Mouse (Mus musculus) B cell, adult 2 months (primary cell): ENCODE measurements around the gene Cenpm.

Source experiments
- DNase-seq, 2 experiments: peaks; one replicate each; pipeline ENCODE4 v3.0.0; 2022

Gene Cenpm

DNA sequence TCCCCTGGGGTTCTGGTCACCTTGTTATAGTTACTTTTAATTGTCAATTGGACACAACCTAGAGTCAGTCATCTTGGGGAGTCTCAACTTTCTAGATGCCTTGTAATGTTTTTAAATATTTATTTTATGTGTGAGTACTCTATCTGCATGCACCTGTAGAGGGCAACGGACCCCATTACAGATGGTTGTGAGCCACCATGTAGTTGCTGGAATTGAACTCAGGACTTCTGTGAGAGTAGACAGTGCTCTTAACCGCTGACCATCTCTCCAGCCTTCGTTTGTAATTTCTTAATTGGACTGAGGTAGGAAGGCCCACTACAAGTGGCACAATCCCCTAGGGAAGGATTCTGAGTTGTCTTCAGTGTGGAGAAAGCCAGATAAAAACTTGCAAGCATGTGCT is 1.2 kb downstream of the Cenpm start:
- DNase-seq, result no peak

DNA sequence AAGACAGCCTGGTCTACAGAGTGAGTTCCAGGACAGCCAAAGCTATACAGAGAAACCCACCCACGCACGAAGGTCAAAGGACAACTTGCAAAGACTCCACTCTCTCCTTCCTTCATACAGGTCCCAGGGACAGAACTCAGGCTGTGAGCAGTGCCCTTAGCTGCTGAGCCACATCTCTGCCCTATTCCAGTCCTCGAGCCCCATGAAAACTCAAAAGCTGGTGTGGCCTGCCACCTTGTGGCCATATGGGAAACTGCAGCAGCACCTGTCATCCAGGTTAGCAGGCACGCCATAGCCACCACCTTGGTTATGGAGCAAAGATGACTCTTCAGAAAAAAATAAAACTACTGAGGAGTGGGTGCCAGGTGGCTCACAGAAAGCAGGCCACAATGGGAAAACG is 8.0 kb downstream of the Cenpm start:
- peak; percentile 96 for DNase-seq

DNA sequence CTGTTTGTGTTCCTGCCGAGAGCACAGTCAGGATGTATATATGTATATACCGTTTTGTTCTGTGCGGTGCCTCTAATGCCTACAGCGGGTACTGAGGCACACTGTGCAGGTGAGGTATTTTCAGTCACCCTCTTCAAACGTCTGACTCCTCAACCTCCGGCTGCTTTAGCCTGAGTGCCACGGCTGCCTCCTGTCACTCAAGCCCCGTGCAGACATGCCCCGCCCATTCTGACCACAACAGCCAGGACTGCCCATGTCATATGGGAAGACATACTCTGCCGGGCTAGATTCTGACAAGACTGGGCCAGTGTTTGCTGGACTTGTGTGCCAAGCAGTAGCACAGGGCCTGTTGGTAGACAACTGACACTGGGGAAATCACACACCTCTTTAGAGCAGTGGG is 8.9 kb downstream of the Cenpm start:
- DNase-seq, result no peak

DNA sequence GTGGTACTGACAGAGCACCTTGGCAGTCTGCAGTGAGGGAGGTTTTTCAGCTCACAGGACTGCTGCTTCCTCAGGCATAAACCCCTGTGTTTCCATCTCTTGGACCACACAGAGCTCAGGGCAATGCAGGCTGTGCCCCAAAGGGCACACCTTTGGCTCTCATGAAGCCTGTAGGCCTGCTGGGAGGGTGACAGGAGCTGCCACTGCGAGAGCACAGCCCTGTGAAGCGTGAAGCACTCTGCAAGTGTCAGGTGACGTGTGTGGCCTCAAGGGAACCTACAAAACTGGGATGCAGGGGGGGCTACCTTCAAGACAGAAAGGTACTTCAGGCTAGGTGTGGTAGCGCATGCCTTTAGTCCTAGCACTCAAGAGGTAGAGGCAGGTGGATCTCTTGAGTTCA is 11.9 kb downstream of the Cenpm start:
- DNase-seq, result peak; percentile 63 to 66

DNA sequence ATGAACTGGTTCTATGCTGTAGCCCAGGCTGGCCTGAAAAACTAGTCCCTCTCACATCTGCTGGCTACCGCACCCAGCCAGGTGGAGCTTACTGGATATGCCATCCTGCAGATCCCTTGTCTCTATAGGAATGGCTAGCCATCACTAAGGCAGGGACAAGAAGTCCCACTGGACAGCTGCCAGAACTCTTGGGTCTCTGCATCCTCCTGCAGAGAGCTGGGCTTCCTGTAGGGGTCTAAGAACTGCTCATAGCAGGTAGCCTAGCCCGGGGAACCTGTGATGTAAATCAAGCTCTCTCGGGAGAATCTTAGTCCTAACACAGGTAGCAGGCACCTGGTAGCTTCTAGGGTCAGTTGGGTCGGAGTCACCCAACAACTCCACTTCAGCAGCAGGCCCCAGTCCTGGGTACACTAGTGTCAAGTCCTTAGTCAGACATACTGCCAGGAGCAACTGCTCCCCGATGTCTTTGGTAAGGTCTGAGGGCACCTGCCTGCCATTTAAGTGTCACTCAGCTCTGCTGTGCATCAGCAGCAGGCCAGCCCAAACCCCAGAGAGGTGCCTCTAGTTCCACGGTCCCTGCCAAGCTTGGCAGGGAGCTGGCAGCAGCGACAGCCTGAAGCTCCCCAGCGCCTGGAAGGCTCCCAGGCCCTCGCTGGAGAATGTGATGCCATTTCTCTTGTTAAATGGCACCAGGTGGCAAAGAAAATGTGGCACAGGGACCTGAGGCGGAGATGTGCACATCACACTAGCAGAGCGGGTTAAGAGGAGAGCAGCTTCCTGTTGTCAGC is 12.8 kb downstream of the Cenpm start:
- no peak for DNase-seq

DNA sequence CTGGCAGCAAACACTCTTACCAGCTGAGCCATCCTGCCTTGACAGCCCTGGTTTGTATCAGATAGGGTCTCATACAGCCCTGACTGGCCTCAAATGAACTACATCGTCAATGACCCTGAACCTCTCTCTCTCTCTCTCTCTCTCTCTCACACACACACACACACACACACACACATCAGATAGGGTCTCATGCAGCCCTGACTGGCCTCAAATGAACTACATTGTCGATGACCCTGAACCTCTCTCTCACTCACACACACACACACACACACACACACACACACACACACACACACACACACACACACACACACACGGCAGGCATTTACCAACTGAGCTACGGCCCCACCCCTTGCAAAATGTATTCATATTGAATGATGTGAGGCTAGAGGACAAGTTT is 13.4 kb downstream of the Cenpm start:
- DNase-seq, result no peak

DNA sequence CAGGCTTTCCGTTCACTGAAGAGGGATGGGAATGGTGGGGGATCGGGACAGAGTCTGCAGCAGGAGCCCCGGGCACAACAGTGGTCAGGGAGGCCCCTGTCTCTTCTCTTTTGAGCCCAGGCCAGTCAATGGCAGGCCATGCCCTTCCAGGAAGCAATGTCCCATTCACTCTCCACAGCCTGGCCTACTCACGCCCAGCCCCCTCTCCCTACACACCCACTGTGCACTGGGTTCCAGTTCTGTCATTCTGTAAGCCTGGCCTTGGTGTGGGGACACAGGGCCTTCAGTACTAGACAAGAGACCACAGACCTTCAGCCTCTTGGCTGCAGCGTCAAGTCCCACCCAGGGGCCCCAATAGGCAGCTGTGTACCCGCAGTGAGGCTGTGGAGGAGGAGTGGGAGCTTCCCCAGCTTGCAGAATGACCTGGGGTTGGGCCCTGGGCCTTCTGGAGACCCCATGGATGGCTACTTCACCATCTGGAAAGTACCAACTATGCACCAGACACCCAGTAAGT is 14.4 kb downstream of the Cenpm start:
- no peak for DNase-seq

DNA sequence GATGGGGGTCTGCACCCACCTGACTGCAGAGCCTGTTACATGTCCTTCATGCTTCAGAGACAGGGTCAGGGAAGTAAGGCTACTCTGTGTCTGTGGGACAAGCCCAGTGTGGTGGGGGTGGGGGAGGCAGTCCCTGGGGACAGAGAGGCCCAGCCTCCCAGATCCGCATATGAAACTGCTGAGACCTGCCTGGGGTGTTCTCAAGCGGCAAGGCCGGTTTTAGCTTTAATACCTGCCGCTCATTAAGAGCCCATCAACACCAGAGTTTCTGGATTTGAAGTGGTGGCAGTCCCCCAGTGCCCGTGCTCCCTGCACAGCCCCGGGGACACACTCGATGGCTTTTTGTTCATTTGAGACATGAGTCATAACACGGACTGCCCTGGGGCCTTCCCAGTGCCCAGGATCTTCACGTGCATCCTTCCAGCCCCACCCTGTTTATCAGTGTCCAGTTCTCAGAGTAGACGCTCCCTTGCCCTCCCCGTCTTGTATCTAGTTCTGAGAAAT is 15.0 kb downstream of the Cenpm start:
- peak; percentile 66 to 72 for DNase-seq

DNA sequence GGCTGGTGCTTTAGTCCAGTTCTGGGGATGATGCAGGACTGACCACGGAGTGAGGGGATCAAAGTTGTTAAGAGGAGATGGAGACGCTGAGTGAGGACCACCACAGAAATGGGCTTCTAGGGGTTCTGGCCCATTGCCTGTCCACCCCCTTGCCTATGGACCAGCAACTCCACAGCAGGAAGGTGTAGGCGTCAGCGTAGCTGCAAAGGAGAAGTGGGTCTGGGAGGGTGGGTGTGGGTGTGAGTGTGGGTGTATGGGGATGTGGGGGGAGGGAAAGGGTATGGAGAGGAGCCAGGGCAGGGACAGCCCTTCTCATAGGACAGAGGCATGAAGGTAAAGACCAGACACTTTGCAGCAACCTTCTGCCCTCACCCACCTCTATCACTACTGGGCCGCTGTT is 18.8 kb downstream of the Cenpm start:
- no peak for DNase-seq

DNA sequence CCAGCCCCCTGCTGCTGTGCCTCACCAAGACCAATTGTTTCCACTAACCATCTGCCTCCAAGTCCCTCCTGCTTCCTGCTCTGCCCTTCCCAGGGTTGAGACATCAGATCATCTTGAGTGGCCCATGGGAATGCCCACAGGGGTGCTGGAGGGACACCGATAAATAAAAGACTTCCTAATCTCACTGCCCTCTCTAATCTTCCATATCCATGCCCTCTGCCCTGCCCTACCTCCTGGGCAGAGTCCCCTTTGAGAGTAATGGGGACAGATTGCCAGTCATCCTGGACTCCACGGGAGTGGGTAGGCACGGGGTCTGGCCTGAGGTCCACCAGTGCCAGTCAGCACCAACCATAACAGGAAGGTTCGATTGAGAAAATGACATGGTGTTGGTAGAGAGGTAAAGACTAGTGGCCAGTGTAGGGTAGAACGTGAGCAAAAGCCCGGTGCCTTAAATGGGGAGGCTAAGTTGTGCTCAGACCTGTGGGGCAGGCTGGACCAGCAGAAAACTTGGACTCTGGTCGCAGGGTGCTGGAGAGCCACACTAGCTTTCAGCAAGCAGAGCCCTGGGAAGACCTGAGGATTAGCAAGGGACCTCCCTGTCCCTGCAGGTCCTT is 19.8 kb downstream of the Cenpm start:
- no peak for DNase-seq

DNA sequence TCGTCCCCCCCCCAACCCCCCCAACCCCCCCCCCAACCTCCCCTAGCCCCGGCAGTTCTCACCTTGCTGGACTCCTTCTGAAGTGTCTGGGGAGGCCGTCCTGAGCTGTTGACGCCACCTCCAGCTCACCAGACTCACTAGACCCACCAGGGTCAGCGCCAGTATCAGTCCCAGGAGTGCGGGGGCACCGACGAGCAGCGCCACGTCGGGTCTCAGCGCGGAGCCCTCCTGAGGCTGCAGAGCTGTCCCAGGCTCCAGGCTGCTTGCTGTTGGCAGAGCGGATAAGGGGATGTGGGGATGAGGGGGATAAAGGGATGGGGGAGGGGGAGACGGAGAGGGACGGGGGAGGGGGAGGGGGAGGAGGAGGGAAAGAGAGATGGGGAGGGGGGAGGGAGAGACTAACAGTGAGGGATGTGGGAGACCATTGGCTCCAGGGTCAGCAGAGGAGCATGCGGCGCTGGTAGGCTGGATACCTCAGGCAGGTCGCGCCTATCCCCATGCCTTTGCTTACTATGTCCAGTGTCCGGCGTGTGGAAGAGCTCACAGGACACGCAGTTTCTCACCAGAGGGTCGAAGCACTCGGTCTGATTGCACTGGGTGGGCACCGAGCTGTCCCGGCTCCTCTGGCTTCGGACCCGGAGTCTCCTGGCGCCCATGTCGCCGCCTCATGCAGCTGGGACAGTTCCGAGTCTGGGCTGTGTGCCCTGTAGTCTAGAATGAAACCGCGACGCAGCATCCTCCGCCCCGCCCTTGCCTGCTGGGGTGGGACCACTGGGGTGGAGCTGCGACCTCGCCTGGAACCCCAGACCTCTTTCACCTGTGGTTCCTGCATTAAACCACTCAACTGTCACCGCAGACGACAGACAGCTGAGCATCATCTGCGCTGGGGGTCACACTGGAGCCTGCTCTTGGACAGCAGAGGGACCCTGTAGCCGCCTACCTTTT is 20.6 kb downstream of the Cenpm start, which contains the start of gene Tnfrsf13c:
Gene Tnfrsf13c (minus strand): TSS at position 713 of the 945 bp plus-strand sequence.
- peak; percentile 87 to 92 for DNase-seq

DNA sequence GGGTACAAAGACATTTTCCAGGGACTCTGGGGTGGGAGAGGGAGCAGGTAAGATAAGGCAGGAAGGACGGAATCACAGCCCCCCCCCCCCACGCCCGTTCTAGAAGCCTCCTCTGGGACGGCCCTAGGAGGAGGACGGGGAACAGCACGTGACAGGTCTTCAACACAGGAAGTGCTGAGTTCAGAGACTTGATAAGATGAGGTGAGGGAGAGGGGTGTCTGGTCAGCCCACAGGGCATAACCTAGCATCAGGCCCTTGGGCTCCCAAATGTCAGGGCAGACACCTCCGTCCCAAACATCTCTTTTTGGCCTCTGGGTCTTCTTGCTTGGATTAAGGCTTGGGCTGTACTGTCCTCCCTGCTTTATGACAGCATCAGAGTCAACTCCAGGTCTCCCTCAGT is 21.3 kb downstream of the Cenpm start:
- DNase-seq, result no peak

DNA sequence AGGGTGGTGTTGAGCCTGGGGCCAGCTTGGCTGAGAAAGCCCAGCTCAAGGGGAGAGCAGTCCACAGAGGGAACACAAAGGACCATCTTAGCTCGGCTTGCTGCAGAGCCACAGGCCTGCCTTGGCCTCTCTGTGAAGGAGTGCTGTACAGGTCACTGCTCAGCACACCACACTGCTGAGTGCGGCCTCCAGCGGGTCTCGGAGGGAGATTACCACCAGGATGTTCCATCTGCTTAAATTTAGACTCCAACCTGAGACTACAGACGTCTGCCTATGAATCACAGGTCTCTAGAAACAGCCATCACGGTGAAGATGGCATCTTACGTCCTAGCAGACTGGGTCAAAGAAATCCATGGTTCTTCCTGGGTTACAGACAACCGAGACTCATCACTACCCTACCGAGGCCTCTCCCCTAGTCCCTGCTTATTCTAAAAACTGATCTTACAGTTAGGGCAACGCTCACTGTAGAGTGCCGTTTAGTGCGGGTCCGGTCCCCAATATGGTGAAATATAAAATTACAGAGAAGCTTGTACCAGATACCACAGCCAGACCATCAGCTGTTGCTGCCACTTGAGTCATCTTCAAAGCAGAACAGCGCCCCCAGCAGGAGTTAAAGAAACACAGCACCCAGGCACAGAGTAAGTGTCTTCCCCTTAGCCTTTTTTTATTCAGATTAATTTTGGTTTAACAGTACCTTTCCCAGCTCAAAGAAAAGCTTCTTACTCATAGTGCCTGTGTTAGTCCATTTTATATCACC is 23.3 kb downstream of the Cenpm start:
- peak; percentile 67 to 71 for DNase-seq

DNA sequence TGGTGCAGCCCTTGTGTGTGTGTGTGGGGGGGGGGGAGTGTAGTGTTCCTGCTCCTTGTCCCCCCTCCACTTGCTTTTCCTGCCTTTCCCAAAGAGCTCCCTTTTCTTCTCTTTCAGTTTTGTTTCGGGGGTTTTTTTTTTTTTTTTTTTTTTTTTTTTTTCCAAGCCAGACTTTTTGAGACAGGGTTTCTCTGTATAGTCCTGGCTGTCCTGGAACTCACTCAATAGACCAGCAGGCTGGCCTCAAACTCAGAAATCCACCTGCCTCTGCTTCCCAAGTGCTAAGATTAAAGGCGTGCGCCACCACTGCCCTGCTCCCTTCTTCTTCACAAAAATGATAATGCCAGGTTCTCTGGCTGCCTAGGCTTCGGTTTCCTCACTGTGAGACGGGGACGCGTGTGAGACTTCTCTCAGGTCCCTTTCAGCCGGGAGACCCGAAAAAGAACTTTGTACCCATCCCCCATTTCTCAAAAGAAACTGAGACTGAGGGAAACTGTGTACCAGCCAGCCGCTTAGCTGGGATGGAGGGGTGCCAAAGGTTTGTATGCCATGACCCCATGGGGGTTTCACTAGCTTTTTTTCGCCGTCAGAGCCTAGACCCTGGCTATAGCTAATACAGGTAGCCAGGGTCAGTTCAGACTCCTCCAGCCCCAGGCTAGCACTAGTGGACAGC is 24.4 kb downstream of the Cenpm start:
- DNase-seq, result no peak

DNA sequence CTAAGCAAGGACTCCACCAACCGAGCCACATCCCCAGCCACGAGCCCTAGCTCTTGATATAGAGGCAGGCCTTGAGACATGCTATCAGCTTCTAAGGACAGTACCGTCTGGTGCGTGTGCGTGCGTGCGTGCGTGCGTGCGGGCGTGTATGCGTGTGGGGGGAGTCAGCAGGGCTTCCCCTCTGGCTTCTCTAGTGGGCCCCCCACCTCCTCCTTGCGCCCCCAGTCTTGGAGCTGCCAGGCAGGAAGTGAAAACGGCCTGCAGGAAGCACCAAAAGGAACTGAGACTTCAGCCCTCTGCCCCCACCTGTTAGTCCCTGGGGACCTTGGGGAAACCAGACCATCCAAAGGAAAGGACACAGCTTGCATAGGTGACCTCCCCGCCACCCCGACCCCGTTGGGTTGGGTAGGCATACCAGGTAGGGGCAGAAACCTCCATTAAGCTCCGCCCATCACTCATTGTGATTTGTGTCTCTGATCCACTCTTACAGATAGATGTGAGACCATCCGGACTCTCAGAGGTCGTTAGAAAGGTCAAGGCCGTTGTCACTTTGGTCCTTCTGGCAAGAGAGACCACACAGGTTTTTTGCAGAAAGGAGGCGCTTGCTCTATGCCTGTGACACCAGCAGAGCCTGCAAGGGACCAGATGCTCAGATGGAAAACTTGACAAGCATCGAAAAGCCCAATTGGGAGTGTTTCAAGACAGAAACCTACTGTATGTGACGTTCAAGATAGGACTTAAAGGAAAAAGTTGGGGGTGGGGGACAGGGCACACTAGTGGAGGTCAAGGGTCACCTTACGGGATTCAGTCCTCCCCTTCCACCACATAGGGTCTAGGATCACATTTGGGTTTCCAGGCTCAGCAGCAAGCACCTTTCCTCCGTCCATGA is 25.5 kb downstream of the Cenpm start:
- DNase-seq, result peak; percentile 86 to 89

DNA sequence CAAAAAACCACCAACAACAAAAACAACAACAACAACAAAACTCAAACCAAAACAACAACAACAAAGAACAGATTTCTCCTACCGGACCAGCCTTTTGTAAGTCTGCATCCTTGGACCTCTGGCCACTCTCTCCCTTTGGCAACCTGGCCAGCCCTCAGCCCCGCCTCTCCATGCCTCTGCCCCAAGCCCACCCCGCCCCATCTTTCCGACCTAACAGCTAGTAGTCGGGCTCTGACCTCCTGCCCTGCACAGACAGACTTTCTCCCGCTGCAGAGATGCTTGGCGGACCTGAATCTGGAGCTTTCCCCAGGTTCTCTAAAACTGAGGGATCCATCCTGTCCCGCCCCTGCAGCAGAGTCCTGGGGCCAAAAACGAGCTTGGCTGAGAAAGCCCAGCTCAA is 26.6 kb downstream of the Cenpm start:
- no peak for DNase-seq

DNA sequence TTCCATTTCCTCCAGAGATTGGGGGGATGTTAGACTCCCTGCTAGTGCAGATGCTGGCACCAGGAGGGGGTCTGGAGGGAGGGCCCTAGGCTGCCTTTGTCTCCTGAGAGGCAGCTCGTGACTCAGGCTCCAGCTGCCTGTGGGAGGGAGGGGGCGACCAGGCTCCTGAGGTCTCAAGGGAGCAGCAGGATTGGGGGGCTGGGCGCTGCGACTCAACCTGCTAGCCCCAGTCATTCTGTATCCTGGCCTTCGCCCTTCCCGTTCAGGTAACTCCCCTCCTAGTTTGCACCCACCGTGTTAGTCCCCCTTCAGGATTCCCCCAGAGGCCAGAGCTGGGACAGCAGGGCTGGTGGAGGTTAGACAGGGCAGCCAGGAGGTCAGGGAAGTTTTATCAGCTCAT is 27.5 kb downstream of the Cenpm start:
- DNase-seq, result peak; percentile 52 to 54

DNA sequence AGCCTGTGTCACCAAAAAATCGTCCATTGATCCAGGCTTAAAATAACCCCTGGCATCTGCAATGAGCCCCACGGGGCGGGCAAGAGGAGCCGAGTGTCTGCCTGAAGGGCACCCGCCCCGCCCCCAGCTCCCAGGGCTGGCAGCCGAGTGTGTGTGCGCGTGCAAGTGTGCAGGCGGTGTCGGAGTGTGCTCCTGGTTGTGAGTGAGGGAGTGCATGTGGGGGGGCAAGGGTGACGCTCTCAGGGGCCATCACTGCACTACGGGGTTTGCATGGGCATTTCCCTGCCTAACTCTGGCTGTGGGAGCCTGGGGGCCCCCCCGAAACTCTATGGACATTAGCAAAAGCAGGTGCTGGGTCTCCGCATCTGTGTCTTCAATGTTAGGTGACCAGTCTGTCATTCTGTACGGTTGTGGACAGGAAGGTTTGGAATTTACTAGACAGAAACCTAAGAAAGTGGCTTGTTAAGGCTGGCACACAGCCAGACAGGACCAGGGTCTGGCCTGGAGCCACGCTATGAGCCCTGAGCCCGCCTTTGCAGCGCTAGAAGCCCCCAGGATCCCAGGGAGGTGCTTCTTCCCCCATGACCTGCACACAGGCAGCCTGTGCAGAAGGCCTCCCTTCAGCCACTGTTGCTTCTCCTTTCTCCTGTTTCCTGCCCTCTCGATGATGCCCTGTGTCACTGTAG is 28.3 kb downstream of the Cenpm start:
- no peak for DNase-seq

DNA sequence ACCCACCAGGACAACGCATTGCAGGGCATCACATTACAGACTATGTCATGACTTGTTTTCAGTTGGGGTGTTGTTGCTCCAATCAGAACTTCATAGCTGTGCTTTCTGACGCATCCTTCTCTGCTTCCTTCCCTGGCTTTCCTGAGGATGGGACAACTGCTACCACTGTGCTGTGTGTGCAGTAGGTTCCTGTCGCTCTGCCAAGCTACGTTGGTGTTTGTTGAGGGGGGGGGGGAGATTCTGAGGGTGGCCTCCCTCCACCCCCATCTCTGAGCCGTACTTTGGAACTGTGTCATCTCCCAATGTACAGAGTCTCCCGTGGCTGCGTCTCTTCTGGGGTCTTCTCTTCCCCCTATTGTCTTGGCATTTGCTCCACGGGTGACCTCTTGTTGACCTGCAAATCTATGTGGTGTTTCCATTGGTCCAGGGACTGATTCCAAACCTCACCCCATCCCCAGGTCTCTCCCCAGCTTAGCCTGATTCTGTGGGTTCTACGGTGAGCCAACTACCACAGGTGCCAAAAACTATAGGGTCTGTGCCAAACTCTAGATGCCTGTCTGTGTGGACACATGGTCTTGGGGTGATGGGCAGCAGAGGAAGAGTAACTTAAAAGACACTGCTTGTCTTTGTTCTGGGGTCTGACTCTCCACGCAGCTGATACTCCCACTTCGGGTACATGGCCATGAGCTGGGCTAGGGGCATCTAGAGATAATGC is 29.1 kb downstream of the Cenpm start:
- no peak for DNase-seq
